Mouse (Mus musculus): Measurements from ENCODE around the gene Tapbp.

Tapbp gene

DNA sequence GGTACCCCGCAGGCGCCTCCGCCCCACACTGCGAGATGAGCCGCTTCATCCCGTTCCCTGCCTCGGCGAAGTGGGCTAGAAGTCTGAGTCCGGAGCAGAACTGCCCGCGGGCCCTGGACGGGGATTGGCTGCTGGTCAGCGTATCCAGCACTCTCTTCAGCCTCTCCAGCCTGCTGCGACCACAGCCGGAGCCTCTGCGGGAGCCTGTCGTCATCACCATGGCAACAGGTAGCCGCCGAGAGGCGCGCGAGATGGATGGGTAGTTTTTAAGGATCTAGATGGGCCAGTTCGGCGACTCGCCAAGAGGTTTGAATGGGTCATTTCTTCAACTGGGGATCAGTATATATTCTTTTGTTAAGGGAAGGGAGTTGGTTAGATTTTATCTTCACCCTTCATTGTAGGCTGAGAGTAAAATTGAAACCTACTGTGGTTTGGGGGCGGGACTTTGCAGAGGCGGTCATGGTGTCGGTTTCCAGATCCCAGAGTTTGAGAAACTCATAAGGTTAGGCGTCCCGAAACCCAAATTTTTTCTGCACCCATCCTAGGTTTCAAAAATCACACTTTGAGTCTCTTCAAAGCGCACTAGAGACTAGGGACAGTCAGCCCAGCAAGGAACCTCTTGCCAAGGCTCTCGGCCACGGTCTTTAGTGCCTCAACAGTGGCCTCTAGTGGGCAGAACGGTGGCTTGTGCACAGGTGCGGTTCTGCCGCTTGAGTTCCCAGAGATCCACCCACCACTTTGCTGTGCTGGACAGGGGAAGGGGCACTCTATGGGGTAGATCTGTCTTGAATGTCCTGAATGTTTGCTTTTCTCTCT, 4.8 kb downstream of the Tapbp start:
- DNase-seq (ENCODE audit: low read depth, low spot score) = no peak

DNA sequence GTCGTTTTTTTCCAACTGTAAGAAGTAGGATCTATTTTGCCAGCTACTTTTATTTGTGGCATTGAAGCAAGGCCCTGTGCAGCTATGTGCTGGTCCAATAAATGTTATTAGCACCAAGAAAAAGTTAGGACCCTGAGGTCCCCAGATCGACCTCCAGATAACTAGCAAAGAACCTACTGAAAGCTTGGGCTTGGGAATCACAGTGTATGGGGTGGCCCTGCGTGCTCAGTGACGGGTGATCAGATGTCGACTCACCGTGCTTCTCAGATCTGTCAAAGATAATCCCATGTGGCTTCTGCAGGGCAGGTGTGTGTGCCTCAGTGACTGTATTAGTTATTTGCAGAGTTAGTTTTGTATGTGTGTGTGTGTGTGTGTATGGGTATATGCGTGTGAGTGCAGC, 5.7 kb downstream of the Tapbp start:
- DNase-seq (ENCODE audit: low read depth, low spot score) = no peak

- DNase-seq (ENCODE audit: low read depth, low spot score) = no peak
Measured at GRCm38 (mm10) chr17:33924577-33925283, 9.0 kb downstream of the Tapbp start.

DNA sequence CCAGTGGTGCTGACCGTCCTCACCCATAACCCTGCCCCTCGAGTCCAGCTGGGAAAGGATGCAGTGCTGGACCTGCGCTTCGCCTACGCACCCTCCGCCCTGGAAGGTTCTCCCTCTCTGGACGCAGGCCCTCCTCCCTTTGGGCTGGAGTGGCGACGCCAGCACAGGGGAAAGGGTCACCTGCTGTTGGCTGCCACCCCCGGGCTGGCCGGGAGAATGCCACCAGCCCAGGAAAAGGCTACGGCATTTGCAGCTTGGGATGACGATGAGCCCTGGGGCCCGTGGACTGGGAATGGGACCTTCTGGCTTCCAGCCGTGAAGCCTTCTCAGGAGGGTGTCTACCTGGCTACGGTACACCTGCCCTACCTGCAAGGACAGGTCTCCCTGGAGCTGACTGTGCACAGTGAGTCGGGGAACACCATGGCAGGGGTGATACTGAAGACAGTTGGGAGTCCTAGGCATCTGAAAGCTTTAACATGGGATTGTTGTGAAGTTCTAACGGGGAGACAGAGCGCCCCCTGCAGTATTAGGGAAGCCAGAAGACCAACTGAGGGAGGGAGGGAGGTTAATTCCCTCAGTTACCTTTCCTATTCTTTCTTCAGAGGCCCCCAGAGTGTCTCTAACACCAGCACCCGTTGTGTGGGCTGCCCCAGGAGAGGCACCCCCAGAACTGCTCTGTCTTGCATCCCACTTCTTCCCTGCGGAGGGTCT, 9.9 kb downstream of the Tapbp start:
- no peak for DNase-seq (ENCODE audit: low read depth, low spot score)

- DNase-seq (ENCODE audit: low read depth, low spot score) = no peak
Measured at GRCm38 (mm10) chr17:33926207-33926932, 10.7 kb downstream of the Tapbp start.

DNA sequence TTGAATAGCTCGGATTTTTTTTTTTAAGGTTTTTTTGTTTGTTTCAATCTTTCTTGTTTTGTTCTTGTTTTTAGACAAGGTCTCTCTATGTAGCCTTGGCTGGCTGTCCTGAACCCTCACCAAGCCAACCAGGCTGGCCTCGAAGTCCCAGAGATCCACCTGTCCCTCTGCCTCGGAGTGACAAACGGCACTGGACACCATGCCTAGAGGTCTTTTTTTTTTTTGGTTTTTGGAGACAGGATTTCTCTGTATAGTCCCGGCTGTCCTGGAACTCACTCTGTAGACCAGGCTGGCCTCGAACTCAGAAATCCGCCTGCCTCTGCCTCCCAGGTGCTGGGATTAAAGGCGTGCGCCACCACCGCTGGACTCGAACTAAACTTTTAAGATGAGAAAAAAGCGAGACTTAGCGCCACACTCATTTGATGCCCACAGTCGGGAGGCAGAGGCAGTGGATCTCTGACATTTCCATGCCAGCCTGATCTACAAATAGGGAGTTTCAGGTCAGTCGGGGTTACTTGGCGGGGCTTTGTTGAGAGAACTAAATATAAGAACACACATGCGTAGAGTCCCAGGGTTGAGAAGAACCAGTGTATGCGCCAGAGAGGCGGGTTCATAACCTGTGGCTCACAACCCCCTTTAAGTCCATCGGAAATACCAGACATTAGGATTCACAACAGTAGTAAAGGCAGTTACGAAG, 12.7 kb downstream of the Tapbp start:
- no peak for DNase-seq (ENCODE audit: low read depth, low spot score)

DNA sequence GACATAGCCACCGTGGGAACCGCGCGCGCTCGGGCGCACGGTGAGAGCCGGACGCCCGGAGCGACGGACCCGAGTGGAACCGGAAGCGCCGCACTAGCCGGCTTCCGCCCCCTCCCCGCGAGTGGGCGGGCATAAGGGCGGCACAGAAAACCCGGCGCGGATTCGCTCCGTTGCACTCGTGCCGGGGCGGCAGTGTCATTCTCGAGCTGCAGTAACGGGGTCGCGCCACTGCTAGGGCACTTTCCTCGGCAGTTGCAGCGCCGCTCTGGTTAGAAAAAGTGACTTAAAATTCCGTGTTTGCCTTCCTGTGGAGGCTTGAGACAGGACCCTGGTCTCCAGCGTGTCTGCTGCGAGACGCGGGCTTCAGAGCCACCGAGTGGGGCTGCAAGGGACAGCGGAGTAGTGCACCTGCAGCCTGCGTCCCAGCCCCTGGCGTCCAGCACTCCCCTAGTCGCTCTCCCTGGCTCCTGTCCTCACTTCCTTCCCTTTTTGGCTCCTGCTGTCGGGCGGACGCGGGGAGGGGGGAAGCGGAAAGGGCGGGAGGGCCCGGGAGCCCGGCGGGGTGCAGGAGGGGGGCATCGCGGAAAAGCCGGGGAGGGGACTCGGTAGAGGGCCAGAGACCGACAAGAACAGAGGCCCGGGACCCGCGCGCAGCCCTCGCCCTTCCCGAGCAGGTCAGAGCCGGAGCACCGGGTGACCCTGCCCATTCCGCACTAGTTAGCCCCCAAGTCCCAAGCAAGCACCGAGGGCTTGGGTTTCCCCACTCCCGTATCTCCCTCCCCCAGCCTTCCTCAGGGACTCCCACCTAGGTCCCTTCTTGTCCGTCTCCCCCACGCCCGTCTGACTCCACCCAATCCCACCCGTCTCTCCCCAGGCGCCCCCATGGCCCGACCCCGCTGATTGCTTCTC, 13.9 kb downstream of the Tapbp start, which contains the start of gene Rgl2:
TSS of gene Rgl2 (plus strand) at position 173 of the 909 bp plus-strand sequence.
- DNase-seq (ENCODE audit: low read depth, low spot score) = peak; percentile 86

GRCm38 (mm10) chr17:33930280-33931158, 14.8 kb downstream of the Tapbp start:
- DNase-seq (ENCODE audit: low read depth, low spot score) = no peak

DNA sequence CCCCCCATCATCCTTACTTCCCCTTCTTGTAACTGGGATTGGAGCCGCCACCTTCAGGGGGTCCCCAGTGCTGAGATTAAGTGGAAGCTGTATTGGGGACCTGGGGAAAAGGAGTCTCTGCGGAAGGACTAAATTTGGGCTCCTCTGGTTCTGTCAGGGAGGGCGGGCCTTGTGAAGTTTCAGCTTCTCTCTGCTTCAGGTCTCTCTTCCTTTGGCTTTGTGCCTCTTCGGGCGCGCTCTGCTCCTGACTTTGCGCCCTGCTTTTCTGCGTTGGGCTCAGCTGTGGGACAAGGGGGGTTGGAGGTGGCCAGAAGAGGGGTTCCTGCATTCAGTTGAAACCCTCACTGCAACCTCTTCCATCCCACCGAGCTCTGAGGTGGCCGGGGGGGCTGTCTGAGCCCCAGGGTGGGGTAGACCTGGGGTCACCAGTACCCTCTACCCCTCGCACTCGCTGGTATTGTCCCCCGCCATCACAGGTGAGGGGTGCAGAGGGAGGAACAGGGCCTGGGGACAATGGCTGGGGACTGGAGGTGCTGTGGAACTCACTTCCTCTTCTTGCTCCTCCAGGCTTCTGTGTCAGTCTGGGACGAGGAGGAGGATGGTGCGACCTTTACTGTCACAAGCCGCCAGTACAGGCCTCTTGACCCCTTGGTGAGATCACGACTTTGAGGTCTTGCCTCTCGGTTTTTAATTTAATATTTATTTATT, 15.6 kb downstream of the Tapbp start:
- no peak for DNase-seq (ENCODE audit: low read depth, low spot score)

DNA sequence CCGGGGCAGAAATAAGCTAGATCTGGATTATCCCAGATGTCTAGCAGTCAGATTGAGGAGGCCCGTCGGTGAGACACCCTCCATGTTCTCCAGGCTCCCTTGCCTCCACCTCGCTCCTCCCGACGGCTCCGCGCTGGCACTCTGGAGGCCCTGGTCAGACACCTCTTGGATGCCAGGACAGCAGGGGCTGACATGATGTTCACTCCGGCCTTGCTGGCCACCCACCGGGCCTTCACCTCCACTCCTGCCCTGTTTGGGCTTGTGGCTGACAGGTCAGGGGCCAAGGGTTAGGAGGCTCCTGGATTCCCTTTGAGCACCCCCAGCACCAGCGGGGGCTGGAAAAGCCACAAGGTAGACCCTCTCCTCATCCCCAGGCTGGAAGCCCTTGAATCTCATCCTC, 16.2 kb downstream of the Tapbp start:
- DNase-seq (ENCODE audit: low read depth, low spot score) = no peak

GRCm38 (mm10) chr17:33932448-33932847, 16.7 kb downstream of the Tapbp start:
- no peak for DNase-seq (ENCODE audit: low read depth, low spot score)

DNA sequence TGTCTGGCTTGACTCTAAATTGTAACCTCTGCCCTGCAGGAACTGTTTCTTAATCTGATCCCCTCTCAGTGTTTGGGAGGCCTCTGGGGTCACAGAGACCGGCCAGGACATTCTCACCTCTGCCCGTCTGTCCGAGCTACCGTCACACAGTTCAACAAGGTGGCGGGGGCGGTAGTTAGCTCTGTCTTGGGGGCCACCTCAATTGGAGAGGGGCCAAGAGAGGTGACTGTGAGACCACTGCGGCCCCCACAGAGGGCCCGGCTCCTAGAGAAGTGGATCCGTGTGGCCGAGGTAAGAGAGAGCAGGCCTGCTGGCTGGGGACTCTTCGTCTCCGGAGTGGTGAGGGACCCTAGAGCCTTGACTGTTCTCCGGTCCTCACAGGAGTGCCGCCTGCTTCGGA, 17.3 kb downstream of the Tapbp start:
- DNase-seq (ENCODE audit: low read depth, low spot score) = no peak

GRCm38 (mm10) chr17:33935422-33936055, 19.8 kb downstream of the Tapbp start:
- no peak for DNase-seq (ENCODE audit: low read depth, low spot score)

GRCm38 (mm10) chr17:33936993-33937392, 21.3 kb downstream of the Tapbp start:
- no peak for DNase-seq (ENCODE audit: low read depth, low spot score)

- no peak for DNase-seq (ENCODE audit: low read depth, low spot score)
Measured at GRCm38 (mm10) chr17:33938783-33939182, 23.1 kb downstream of the Tapbp start.

DNA sequence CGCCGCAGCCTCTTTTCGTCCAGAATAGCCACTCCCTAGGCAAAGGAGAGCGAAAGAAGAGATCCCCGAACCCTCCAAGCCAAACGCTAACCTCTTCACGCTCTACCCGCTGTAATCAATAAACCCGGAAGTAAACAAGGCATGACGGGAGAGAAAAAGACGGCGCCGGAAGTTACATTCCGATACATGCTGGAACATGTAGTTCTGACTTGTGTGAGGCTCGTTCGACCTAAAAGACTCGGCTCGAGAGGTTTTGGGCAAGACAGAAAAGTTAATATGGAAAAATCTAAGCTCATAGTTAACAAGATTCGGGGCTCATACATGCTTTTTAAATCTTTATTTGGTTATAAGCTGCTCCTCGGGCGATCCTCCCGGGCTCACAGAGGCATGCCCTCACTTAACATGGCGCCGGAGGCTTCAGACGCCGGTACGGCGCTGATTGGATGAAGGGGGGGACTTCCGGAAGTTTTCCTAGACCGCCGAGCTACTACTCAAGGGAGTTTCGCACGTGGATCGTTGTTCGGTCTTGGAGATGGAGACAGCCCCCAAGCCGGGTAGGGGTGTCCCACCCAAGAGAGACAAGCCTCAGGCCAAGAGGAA, 24.6 kb downstream of the Tapbp start, which contains the start of the genes Pfdn6 and Wdr46:
TSS of gene Pfdn6 (minus strand) at position 138 of the 600 bp plus-strand sequence.
TSS of gene Wdr46 (plus strand) at position 455 of the 600 bp plus-strand sequence.
- DNase-seq (ENCODE audit: low read depth, low spot score) = peak; percentile 87

- DNase-seq (ENCODE audit: low read depth, low spot score) = no peak
Measured at GRCm38 (mm10) chr17:33940981-33941380, 25.3 kb downstream of the Tapbp start.
